Mouse (Mus musculus) olfactory bulb, adult 2 months (tissue): ENCODE data around the gene Mknk1.

Source experiments
- CTCF ChIP-seq: fragments of 200-500 bp; IDR thresholded peaks from 2 replicates; pipeline ENCODE4 v1.5.1; 2012; ENCODE audit warnings: low read depth, mild to moderate bottlenecking, low read length, moderate library complexity; ENCODE audit not compliant: insufficient read depth
- POLR2A ChIP-seq: fragments of 200-500 bp; IDR thresholded peaks from 2 replicates; pipeline ENCODE4 v1.6.1; 2012; ENCODE audit warnings: mild to moderate bottlenecking, low read depth, low read length, moderate library complexity; ENCODE audit not compliant: insufficient read depth

DNA sequence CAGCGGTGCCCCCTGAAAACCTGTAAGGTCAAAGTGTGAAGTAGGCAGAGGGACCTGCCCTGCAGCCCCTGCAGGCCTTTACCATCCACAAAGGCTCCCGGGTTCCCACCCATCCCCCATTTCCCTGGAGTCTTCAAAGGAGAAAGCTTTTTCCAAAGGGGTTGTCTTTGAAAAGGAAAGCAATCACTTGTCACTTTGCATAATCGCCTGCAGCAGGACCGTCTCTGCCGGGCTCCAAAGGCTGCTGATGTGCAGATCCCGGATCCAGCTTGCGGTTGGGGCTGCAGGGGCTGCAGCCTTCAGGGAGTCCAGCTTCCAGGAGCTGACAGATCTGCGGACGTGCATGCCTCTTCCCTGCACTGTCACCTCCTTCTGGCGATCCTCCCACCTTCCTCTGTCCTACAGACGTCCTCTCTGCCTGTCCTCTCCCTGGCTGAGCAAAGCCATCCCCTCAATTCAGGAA is 39.2 kb downstream of the Mknk1 start:
- TF ChIP-seq POLR2A (no peak), CTCF (no peak)
